Mouse (Mus musculus): Measurements from ENCODE around the gene Nudt15. TPM values are rescaled to one million over a fixed set of nuclear protein-coding genes. Genes with fewer than 3 reads are reported as not detected.
"Not testable (repeated sequence)": the region's sequence is repeated elsewhere in the genome, so short reads cannot be mapped to it uniquely, and the experiment has no call there.

Gene Nudt15
- 1 to 10 TPM; 6.2 to 6.3 TPM for total RNA-seq (2021)
- long read RNA-seq, partial matches to known transcripts = 13 of 14 reads
- long read RNA-seq, other reads (novel, unspliced or antisense) = 1 of 14 reads

- no peak for DNase-seq (ENCODE audit: low spot score in 2 of 2)
Measured at GRCm38 (mm10) chr14:73548051-73548450, at the start of gene Nudt15. Nudt15 (minus strand) TSS chr14:73548242.

GRCm38 (mm10) chr14:73592166-73592565 lies 44.1 kb upstream of the Nudt15 start:
- no peak for DNase-seq (ENCODE audit: low spot score in 2 of 2)

- DNase-seq (ENCODE audit: low spot score in 2 of 2) = no peak
Measured at GRCm38 (mm10) chr14:73588080-73588479, 40.0 kb upstream of the Nudt15 start.

GRCm38 (mm10) chr14:73576336-73576735 lies 28.3 kb upstream of the Nudt15 start:
- DNase-seq (ENCODE audit: low spot score in 2 of 2) = no peak

- DNase-seq (ENCODE audit: low spot score in 2 of 2) = no peak
Measured at GRCm38 (mm10) chr14:73574053-73574452, 26.0 kb upstream of the Nudt15 start.

GRCm38 (mm10) chr14:73571143-73571542 lies 23.1 kb upstream of the Nudt15 start:
- no peak for DNase-seq (ENCODE audit: low spot score in 2 of 2)

- DNase-seq (ENCODE audit: low spot score in 2 of 2) = not testable (repeated sequence)
Measured at GRCm38 (mm10) chr14:73569831-73570230, 21.8 kb upstream of the Nudt15 start.

GRCm38 (mm10) chr14:73553122-73553696 lies 5.2 kb upstream of the Nudt15 start:
- DNase-seq (ENCODE audit: low spot score in 2 of 2) = no peak

GRCm38 (mm10) chr14:73552341-73553121 lies 4.5 kb upstream of the Nudt15 start:
- DNase-seq (ENCODE audit: low spot score in 2 of 2) = peak; percentile 88 to 94

- DNase-seq (ENCODE audit: low spot score in 2 of 2) = no peak
Measured at GRCm38 (mm10) chr14:73551164-73551563, 3.1 kb upstream of the Nudt15 start.

GRCm38 (mm10) chr14:73550732-73551131 lies 2.7 kb upstream of the Nudt15 start:
- peak in 1 of 2 experiments; percentile 31 for DNase-seq (ENCODE audit: low spot score in 2 of 2)

GRCm38 (mm10) chr14:73550291-73550690 lies 2.2 kb upstream of the Nudt15 start:
- no peak for DNase-seq (ENCODE audit: low spot score in 2 of 2)

- DNase-seq (ENCODE audit: low spot score in 2 of 2) = no peak
Measured at GRCm38 (mm10) chr14:73547034-73547433, 1.0 kb downstream of the Nudt15 start.

- DNase-seq (ENCODE audit: low spot score in 2 of 2) = no peak
Measured at GRCm38 (mm10) chr14:73543781-73544180, 4.3 kb downstream of the Nudt15 start.

GRCm38 (mm10) chr14:73535641-73536040 lies 12.4 kb downstream of the Nudt15 start:
- no peak for DNase-seq (ENCODE audit: low spot score in 2 of 2)

GRCm38 (mm10) chr14:73533755-73534465 lies 14.1 kb downstream of the Nudt15 start:
- no peak for DNase-seq (ENCODE audit: low spot score in 2 of 2)

- DNase-seq (ENCODE audit: low spot score in 2 of 2) = not testable (repeated sequence)
Measured at GRCm38 (mm10) chr14:73528661-73529060, 19.4 kb downstream of the Nudt15 start.

GRCm38 (mm10) chr14:73524766-73525448 lies 23.1 kb downstream of the Nudt15 start, which contains the start of gene Sucla2:
Sucla2 (plus strand) TSS chr14:73525319.
- DNase-seq (ENCODE audit: low spot score in 2 of 2) = peak; percentile 94 to 97

GRCm38 (mm10) chr14:73524136-73524535 lies 23.9 kb downstream of the Nudt15 start:
- DNase-seq (ENCODE audit: low spot score in 2 of 2) = no peak

- DNase-seq (ENCODE audit: low spot score in 2 of 2) = peak; percentile 94 to 98
Measured at GRCm38 (mm10) chr14:73509765-73510423, 38.1 kb downstream of the Nudt15 start, which contains the start of gene Med4. Med4 (plus strand) TSS chr14:73510025.

All from layer of hippocampus, adult 18-20 months (tissue).